Mouse (Mus musculus): ENCODE measurements at regions not wholly inside any gene's neighbourhood (a gene's known extent, or its start where the extent isn't known, plus 50 kb on each side); places are given as distances from the start of the nearest gene placed in this dataset.

DNA sequence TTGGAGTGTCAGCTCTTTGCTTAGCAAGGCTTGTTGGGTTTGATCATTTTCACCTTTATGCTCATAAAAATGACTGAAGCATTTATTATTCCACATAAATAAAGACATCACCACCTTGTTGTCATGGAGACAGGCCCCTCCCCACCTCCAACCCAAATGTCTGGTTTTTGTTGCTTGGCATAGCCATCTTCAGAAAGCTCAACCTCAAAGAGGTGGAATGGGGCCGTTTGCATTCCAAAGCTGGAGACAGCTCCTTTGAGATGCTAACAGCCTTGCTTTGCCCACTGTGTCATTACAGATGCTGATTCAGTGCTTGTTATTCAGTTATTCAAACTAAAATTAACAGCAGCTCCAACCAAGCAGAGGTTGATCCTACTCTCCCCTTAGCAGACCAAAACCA is 51.9 kb upstream of the Lgalsl start:
- in situ Hi-C loops (cut with MboI; ENCODE audit: low pct_unique_long_range_greater_than_20kb in 1 of 2, low sequenced_read_pairs in 2 of 2, unreplicated experiment in 1 of 2): no loop called here

DNA sequence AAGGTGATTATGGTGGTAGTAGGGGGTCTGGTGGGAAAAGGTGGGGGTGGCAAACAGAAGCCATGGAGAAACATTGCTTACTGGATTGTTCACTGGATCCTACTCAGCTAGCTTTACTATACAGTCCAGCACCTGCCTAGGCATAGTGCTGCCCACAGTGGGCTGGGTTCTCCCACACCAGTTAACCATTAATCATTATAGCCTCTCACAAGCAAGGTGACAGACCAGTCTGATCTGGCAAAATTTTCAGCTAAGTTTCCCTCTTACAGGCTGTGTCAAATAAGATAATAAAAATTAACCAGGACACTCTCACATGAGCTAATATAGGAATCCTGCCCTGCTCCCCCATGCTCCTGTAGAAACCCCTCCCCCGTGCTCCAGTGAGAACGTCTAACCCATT is 53.1 kb upstream of the Lgalsl start:
- in situ Hi-C loops (cut with MboI; ENCODE audit: low pct_unique_long_range_greater_than_20kb in 1 of 2, low sequenced_read_pairs in 2 of 2, unreplicated experiment in 1 of 2): no loop called here

DNA sequence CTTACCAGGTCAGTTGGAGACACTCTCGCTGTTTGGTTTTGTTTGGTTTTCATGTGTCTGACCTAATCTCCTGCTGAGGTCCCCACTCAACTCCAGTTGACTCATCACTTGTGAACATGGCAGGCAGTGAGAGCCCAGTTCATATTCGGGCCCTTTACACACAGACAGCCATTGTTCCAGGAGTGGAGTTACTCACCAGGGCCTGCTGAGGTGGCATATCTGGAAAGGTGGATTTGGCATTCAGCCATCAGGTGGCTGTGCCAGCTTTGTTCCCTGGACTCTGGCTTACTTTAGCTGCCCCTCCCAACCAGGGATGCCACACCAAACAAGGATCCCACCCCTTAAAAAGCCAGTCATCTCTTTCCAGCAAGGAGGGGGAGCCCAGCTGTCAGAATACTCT is 56.2 kb upstream of the Lgalsl start:
- in situ Hi-C loops (cut with MboI; ENCODE audit: low pct_unique_long_range_greater_than_20kb in 1 of 2, low sequenced_read_pairs in 2 of 2, unreplicated experiment in 1 of 2): no loop called here

DNA sequence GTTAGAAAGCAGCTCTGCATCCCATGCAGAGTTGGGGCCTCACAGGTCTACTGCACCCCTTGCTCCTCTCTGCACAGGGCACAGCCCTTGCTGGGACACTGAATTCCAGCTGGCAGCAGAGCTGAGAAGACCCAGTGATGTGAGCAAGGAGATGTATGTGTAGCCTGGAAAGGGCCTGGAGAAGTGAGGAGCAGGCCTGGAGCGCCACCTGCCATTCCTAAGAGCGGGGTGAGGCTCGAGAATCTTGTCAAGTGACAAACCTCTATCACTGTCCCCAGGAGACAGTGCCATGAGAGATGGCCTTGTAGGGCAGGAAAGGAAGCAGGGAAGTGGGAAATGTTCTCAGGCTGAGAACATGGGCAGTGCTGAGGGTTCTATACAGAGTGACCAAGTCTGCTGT is 59.6 kb upstream of the Lgalsl start:
- in situ Hi-C loops (cut with MboI; ENCODE audit: low pct_unique_long_range_greater_than_20kb in 1 of 2, low sequenced_read_pairs in 2 of 2, unreplicated experiment in 1 of 2): no loop called here

DNA sequence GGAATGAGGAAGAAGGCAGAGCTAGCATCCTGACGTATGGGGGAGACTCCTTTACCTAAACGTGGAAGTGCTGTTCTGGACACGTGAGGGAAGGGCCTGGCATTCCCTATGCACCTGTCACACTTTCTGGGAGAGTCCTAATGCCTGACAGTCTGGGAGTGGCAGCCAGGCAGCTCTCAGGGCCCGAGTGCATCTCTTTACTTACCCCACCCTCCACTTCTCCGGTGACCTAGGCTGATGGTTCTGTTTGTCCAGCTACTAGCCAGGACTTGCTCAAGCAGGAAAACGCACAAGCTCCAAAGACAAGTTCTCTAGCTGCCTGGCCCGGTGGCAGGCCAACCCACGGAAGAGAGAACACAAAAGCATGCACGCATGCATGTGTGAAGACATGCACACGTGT is 60.9 kb upstream of the Lgalsl start:
- in situ Hi-C loops (cut with MboI; ENCODE audit: low pct_unique_long_range_greater_than_20kb in 1 of 2, low sequenced_read_pairs in 2 of 2, unreplicated experiment in 1 of 2): no loop called here

DNA sequence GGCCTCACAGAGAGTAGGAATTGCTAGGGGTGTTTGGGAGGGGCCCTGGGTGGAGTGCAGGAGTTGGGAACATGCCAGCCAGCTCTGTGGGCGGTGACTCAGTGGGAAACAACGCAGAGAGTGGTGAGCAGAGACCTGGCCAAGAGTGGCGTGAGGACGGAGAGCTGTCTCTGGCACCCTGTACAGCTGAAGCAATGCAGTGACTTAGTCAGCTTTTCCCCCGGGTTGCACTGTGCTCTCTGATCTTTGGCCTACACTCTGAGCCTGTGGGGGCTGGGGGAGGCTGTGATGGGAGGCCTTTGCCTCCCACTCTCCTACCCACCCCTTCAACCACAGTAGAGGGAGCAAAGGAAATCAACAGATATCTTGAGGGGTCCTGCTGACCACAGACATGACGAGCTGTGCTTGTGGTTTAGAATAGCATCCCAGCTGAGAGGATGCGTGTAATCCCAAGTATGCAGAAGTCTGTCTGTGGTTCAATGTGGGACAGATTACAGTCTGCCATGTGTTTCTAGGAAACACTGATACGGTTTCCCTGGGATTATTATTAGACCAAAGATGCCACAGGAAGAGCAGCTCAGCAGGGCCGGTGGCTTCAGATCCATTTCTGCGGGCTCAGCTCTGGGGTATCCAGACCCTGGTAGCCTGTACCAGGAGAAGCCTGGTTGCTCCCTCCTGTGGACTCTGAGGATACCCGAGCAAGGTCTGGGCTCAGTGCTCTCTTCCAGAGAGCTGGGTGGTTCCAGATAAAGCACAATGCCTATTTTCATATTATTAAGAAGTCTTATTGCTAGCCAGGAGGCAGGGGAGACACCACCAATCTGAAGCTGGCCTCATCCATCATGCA is 65.6 kb upstream of the Lgalsl start:
- in situ Hi-C loops (cut with MboI; ENCODE audit: low pct_unique_long_range_greater_than_20kb in 1 of 2, low sequenced_read_pairs in 2 of 2, unreplicated experiment in 1 of 2): no loop called here

DNA sequence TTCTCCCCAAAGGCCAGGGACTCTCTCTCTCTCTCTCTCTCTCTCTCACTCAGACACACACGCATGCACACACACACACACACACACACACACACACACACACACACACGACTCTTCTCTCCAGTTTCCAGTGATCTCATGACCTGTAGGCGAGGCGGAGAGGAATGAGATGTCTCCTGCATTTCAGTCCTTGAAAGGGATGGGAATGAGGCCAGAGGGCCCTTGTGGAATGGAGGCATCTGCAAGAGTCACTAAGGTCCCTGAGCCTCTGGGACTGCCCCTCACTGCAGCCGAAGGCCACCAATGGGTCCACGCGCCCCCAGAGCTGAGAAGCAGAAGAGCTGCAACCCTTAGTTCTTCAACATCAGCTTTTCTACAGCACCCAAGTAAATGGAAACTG is 66.6 kb upstream of the Lgalsl start:
- in situ Hi-C loops (cut with MboI; ENCODE audit: low pct_unique_long_range_greater_than_20kb in 1 of 2, low sequenced_read_pairs in 2 of 2, unreplicated experiment in 1 of 2): no loop called here

DNA sequence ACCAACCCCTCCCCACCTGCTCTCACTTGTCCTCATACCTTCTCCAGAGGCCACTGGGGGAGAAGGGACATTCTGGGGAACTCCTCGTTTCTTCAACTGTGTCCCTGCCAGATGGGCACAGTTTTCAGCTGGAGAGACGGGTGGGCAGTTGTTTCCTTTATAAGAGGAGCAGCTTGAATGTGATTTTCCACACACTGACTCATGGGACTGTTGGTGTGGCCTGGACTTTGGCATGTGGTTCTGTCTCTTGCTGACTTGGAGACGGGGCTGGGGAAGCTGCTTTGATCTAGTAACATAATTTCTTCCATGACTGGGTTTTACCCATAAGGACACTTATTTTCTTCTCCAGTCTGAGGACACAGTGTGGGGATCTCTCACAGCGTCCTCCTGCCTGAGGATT is 67.7 kb upstream of the Lgalsl start:
- in situ Hi-C loops (cut with MboI; ENCODE audit: low pct_unique_long_range_greater_than_20kb in 1 of 2, low sequenced_read_pairs in 2 of 2, unreplicated experiment in 1 of 2): no loop called here

DNA sequence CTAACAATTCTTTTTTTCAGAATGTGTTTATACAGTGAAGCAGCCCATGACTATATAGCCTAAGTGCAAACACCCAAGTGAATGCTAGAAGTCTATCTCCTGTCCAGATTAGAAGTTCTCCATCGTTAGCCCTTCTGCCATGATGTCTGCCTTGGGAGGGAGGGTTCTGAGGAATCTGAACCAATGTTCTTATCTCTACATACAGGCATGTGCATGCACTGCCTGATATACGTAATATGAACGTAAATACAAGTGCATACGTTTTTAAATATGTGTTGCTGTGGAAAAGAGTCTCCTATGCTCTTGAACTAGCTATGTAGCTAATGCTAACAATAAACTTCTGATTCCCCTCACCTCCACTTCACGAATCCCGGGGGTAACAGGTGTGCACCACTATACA is 68.9 kb upstream of the Lgalsl start:
- in situ Hi-C loops (cut with MboI; ENCODE audit: low pct_unique_long_range_greater_than_20kb in 1 of 2, low sequenced_read_pairs in 2 of 2, unreplicated experiment in 1 of 2): loop anchor here in 1 of 2 experiments (25.0 kb wide), 1 partner anchor 637 kb away; no protein-coding TSS in a partner anchor

DNA sequence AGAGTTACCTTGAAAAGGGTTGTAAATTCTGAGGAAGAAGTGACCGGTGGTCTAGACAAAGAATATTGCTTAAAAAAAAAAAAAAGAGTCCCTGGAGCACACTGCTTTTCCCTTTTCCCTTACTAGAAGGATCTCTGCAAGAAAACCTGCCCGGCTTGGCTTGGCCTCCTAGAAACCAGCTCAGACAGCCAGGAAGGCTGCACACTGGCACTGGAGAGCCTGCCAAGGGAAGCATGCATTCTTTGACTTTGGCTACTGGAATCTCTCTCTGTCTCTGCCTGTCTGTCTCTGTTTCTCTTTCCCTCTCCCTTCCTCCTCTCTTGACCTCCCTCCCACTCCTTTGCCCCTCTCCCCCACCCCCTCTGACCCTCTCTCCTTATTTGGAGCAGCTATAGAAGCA is 71.1 kb upstream of the Lgalsl start:
- in situ Hi-C loops (cut with MboI; ENCODE audit: low pct_unique_long_range_greater_than_20kb in 1 of 2, low sequenced_read_pairs in 2 of 2, unreplicated experiment in 1 of 2): loop anchor here in 1 of 2 experiments (25.0 kb wide), 1 partner anchor 640 kb away; no protein-coding TSS in a partner anchor

DNA sequence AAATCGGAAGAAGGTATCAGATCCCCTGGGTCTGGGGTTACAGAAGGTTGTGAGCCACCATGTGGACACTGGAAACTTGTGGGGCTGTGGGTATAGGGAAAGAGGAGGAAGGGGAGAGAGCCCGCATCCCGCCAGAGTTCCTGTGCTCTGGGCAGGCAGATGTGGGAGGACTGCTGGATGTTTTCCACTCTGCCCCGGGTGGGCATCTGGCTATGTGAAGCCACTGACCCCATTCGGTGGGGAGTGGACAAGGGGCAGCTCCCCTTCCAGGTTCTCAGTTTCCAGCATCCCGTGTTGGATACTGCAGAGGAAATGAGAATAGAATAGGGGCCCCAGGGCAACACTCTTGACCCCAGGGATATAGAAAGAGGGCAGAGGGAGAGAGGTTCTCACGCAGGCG is 72.1 kb upstream of the Lgalsl start:
- in situ Hi-C loops (cut with MboI; ENCODE audit: low pct_unique_long_range_greater_than_20kb in 1 of 2, low sequenced_read_pairs in 2 of 2, unreplicated experiment in 1 of 2): loop anchor here in 1 of 2 experiments (25.0 kb wide), 1 partner anchor 641 kb away; no protein-coding TSS in a partner anchor

DNA sequence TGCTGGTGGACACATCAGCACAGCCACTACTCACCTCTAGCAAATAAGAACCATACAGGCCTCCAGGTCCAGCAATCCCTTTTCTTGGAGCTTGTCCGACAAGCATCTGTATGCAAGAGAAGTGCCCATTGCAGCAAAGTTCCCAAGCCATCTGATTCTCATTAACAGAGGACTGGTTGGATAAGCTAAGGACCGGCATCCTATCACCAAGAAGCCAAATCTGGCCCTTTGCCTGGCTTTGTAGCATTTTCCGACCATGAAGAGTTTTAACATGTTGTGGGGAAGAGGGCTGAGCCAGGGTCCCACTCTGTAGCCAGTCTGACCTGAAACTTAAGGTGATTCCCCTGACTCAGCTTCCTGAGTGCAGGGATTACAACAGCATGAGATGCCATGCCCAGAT is 77.1 kb upstream of the Lgalsl start:
- in situ Hi-C loops (cut with MboI; ENCODE audit: low pct_unique_long_range_greater_than_20kb in 1 of 2, low sequenced_read_pairs in 2 of 2, unreplicated experiment in 1 of 2): loop anchor here in 1 of 2 experiments (25.0 kb wide), 1 partner anchor 646 kb away; no protein-coding TSS in a partner anchor

DNA sequence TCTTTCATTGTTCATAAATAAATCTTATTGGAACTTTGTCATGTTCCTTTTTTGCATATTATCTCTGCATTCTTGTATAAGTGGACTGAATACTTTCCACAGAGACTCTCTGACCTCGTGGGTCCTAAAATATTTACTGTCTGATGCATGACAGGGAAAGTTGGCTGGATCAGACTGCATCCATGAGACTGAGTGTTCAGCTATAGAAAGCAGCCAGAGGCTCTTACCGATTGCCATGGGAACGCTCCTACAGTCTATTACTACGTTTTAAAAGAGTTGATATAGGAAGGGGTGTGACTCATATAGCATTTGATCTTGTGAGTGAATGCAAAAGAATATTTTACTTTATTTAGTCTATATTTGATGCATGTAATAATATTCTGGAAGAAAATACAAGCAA is 77.6 kb upstream of the Lgalsl start:
- in situ Hi-C loops (cut with MboI; ENCODE audit: low pct_unique_long_range_greater_than_20kb in 1 of 2, low sequenced_read_pairs in 2 of 2, unreplicated experiment in 1 of 2): loop anchor here in 1 of 2 experiments (25.0 kb wide), 1 partner anchor 646 kb away; no protein-coding TSS in a partner anchor

DNA sequence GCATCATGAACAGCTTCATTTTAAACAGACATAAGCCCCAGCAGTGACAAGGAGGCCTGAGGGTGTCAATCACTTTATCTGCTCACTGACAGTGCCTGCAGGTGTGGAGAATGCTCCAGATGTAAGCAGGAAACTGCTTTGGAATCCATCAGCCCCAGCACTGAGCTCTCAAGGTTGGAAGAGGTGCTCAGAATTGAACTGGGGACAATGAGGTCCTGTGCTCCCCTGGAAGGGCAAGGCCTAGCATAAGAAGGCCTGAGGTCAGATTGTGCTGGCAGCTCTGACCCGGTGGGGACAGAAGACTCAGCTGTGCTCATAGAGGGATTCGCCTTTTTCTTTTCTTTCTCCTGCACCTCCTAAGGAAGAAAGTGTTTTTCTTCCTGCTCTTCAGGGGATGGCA is 82.2 kb upstream of the Lgalsl start:
- in situ Hi-C loops (cut with MboI; ENCODE audit: low pct_unique_long_range_greater_than_20kb in 1 of 2, low sequenced_read_pairs in 2 of 2, unreplicated experiment in 1 of 2): loop anchor here (10.0 to 25.0 kb wide), 3 partner anchors 118 to 651 kb away; no protein-coding TSS in a partner anchor

DNA sequence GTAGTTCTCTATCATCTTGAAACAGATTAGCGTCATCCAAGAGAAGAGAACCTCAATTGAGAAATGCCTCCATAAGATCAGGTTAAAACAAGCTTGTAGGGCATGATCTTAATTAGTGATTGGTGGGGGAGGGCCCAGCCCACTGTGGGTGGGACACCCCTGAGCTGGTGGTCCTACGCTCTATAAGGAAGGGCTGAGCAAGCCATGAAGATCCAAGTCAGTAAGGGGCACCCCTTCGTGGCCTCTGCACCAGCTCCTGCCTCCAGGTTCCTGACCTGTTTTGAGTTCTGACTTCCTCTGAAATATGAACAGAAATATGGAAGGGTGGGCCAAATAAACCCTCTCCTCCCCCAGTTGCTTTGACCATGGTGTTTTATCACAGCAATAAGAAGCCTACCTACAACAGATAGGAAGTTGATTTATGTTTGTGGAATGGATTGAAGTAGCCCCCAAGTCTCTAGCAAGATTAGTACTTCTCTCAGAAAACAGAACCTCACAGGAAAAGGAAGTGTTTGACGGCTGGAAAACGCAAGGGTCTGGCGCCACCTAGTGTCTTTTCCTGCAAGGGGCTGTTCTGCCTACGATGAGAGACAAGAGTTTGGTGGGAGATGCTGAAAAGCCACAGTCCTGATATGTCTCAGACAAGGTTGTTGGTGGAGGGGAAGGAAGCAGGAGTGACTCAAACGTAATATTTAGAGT is 82.9 kb upstream of the Lgalsl start:
- in situ Hi-C loops (cut with MboI; ENCODE audit: low pct_unique_long_range_greater_than_20kb in 1 of 2, low sequenced_read_pairs in 2 of 2, unreplicated experiment in 1 of 2): loop anchor here (10.0 to 25.0 kb wide), 3 partner anchors 119 to 651 kb away; no protein-coding TSS in a partner anchor

DNA sequence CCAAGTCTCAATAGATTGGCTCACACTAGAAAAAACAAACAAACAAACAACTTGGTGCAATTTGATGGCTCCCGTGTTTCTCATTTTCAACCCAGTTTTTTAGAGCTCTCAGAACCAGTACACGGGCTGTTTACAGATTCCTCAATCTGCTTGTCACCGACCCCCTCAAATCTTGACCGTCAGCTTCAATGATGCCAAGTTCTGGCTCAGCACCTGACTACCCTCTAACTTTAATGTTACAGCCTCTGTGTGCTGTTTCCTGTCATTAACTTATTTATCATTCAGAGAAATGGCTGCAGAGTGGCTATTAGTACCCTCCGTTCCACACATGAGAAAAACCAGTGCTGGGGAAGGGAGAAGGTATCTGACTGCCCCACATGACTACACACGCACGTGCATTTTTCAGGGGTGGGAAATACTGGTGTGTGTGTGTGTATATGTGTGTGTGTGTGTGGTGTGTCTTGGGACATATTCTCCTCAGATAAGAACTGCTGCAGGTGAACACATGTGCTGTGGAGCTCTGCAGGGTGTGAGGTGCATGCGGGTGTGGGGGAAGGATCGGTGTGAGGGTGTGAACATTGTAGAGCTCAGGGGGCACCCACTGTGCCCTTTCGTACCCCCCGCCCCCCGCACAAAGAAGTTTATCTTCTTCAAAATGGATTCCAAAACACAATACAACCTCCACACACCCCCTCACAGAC is 83.6 kb upstream of the Lgalsl start:
- in situ Hi-C loops (cut with MboI; ENCODE audit: low pct_unique_long_range_greater_than_20kb in 1 of 2, low sequenced_read_pairs in 2 of 2, unreplicated experiment in 1 of 2): loop anchor here (10.0 to 25.0 kb wide), 3 partner anchors 120 to 652 kb away; no protein-coding TSS in a partner anchor

DNA sequence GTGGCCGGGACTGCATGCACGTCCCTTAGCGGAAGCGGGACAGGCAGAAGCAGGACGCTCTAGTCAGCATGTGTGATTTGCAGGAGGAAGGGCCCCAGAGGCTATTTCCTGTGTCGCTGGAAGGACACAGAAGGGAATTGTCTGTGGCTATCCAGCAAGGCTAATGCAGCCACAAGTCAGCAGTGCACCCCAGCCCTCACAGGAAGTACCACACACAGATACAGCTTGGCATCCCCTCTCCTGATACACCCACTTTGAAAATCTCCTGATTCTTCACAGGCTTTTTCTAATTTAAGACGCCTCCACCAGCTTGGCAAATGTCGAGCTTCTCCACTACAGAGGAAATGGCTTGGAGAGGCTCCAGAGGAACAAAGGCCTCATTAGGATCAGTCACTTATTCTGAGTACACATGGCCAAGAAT is 84.3 kb upstream of the Lgalsl start:
- in situ Hi-C loops (cut with MboI; ENCODE audit: low pct_unique_long_range_greater_than_20kb in 1 of 2, low sequenced_read_pairs in 2 of 2, unreplicated experiment in 1 of 2): loop anchor here (5.0 to 25.0 kb wide), 5 partner anchors 120 to 653 kb away; no protein-coding TSS in a partner anchor

DNA sequence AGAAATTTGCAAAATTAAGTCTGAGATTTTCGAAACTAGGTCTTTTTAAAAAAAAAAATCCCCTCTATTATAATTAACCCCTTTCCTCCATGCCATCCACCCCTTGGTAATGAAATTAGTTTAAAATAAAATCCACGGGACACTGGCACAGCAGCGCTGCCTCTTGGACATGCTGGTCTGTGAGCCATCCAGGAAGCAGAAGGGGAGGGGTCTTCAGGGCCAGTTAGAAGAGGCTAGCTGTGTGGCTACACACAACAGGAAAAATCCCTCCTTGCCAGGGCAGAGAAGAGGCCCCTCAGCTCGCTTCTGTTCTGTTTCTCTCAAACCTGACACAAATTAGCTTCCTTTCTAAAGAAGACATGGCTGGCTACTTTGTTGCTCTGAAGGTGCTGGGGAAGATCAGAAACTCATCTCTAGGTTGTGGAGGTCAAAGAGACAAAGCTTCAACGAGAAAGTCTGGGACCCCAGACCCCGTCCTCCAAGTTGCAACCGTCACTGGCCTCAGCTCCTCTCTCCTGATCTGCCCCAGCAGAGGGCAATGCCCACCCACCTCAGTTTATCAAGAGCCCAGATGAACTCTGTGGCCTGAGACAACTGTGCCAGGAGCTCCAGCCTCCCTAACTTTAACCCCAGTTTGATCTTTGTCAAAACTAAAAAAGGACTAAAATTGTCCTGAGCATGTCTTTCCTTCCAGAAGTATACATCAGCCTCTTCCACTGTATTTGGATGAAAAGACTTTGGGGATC is 85.0 kb upstream of the Lgalsl start:
- in situ Hi-C loops (cut with MboI; ENCODE audit: low pct_unique_long_range_greater_than_20kb in 1 of 2, low sequenced_read_pairs in 2 of 2, unreplicated experiment in 1 of 2): loop anchor here (5.0 to 25.0 kb wide), 5 partner anchors 121 to 654 kb away; no protein-coding TSS in a partner anchor
